Mouse (Mus musculus): ENCODE measurements around the gene Borcs5. TPM values are rescaled to one million over a fixed set of nuclear protein-coding genes. Genes with fewer than 3 reads are reported as not detected.

Borcs5 gene
- polyA plus RNA-seq, 1 experiment from 2014 or later = 51.3 TPM

DNA sequence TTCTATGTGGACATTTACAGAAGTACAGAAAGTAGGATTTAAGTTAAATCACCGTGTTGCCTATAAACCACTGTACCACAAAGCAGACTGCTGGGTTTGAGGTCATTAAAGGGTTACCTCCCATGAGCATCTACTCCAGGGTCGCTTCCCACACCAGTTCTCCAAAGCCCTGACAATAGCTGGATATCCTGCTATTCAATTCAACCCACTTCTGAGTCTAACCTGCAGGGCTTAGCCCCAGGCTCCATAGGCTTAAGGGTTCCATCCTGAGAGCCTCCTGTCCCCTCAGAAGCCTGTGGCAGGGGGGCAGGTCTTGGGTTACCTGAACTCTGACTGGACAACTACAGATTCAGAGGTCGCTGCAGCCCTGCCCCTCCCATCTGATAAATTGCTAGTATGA is 19.2 kb upstream of the Borcs5 start:
- Histone ChIP-seq H3K4me3 (replicated peaks; ENCODE audit: low read depth, low read length) (no peak overlapping the region), H3K27me3 (ENCODE audit: control insufficient read depth, insufficient read depth, low read length) (no peaks in the 10 kb centered on the region), H3K9me3 (ENCODE audit: control insufficient read depth, low read length) (no peaks in the 10 kb centered on the region), H3K36me3 (ENCODE audit: control insufficient read depth, insufficient read depth, low read length) (no peaks in the 10 kb centered on the region), H3K27ac (replicated peaks; ENCODE audit: low read depth, low read length) (no peak overlapping the region), H3K9ac (replicated peaks; ENCODE audit: low read length) (no peak overlapping the region), H3K4me2 (ENCODE audit: low read length) (no peak overlapping the region), H3K4me1 (ENCODE audit: control insufficient read depth, insufficient read depth, low read length) (no peaks in the 10 kb centered on the region)
- WGBS = 69% methylated on average over 3 of the region's 3 CpGs
- DNase-seq (no peak), ATAC-seq (ENCODE audit: low FRiP score, low TSS enrichment) (no peak)

DNA sequence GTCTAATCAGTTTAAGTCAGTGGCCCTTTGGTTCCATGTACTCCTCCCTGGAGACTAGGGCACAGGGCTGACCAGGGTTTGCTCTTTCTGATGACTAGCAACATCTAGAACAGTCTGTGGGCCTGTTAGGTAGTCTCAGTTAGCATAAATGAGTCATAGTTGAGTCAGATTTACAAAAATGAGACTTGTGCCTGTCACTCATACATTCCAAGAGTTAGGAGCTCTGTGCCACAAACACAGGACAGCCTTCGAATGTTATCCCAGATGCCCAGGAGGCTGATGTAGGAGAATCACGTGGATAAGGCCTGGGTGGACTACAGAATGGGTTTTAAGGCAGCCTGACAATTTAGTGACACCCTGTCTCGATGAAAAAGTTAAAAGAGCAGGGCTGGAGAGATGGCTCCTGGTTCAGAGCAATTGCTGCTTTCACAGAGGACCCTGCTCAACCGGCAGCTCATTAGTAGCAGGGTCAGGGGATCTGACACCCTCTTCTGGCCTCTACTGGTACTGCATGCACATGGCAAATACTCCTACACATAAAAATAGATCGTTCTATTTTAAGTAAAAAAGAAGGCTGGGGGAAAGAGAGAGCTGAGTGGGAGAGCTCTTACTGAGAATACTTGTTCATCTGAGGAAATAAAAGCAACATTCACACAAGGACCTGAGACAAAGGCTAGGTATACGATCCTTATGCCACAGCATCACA is 18.3 kb upstream of the Borcs5 start:
- no peak for DNase-seq

DNA sequence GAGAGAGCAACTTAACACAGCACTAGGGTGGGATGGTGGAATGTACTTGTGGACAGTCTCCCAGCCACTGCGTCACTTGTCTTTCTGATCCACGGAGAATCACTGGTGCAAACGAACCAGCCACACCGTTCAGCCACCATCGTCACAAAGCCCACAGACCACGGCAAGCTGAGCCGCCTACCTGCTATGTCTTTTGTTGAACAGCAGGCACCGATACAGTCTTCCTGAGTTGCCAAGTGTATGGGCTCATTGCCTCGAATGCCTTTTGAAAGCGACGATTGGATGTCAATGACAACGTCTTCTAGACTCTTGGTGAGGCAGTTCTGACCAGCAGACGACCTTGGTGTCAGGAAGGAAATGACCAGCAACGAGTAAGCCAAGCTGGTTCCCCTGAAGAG is 17.8 kb upstream of the Borcs5 start:
- no peak overlapping the region for H3K4me3 ChIP-seq (replicated peaks; ENCODE audit: low read depth, low read length)

More for the DNA sequence above, 18.3 kb upstream of the Borcs5 start:
- ATAC-seq (ENCODE audit: low FRiP score, low TSS enrichment) = no peak
- Histone ChIP-seq H3K9me3 (ENCODE audit: control insufficient read depth, low read length) (no peaks in the 10 kb centered on the region), H3K4me2 (ENCODE audit: low read length) (no peak overlapping the region), H3K9ac (replicated peaks; ENCODE audit: low read length) (no peak overlapping the region), H3K4me1 (ENCODE audit: control insufficient read depth, insufficient read depth, low read length) (no peaks in the 10 kb centered on the region), H3K27ac (replicated peaks; ENCODE audit: low read depth, low read length) (no peak overlapping the region), H3K4me3 (replicated peaks; ENCODE audit: low read depth, low read length) (no peak overlapping the region), H3K27me3 (ENCODE audit: control insufficient read depth, insufficient read depth, low read length) (no peaks in the 10 kb centered on the region), H3K36me3 (ENCODE audit: control insufficient read depth, insufficient read depth, low read length) (no peaks in the 10 kb centered on the region)
- WGBS = 70% methylated on average over 6 of the region's 6 CpGs

DNA sequence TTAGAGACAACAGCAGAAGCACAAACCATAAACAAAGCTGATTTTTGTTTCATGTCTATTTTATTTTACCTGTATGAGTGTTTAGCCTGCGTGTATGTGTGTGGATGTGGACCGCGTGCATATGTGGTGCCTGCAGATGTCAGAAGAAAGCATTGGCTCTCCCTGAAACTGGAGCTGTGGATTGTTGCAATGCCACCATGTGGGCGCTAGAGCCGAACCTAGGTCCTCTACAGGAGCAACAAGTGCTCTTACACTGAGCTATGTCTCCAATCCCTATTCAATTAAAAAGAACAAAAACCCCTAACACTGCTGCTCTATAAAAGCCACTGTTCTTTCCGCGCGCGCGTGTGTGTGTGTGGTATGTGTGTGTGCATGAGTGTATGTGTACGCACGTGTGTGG is 13.9 kb upstream of the Borcs5 start:
- Histone ChIP-seq H3K27me3 (ENCODE audit: control insufficient read depth, insufficient read depth, low read length) (no peaks in the 10 kb centered on the region), H3K36me3 (ENCODE audit: control insufficient read depth, insufficient read depth, low read length) (no peaks in the 10 kb centered on the region), H3K9ac (replicated peaks; ENCODE audit: low read length) (no peak overlapping the region), H3K4me3 (replicated peaks; ENCODE audit: low read depth, low read length) (no peak overlapping the region), H3K4me2 (ENCODE audit: low read length) (no peak overlapping the region), H3K4me1 (ENCODE audit: control insufficient read depth, insufficient read depth, low read length) (no peaks in the 10 kb centered on the region), H3K27ac (replicated peaks; ENCODE audit: low read depth, low read length) (no peak overlapping the region), H3K9me3 (ENCODE audit: control insufficient read depth, low read length) (no peaks in the 10 kb centered on the region)
- 65% methylated on average over 12 of the region's 12 CpGs for WGBS
- no peak for DNase-seq
- no peak for ATAC-seq (ENCODE audit: low FRiP score, low TSS enrichment)

More for the DNA sequence above, 17.8 kb upstream of the Borcs5 start:
- Histone ChIP-seq H3K27ac (replicated peaks; ENCODE audit: low read depth, low read length) (no peak overlapping the region), H3K36me3 (ENCODE audit: control insufficient read depth, insufficient read depth, low read length) (no peaks in the 10 kb centered on the region), H3K9me3 (ENCODE audit: control insufficient read depth, low read length) (no peaks in the 10 kb centered on the region), H3K27me3 (ENCODE audit: control insufficient read depth, insufficient read depth, low read length) (no peaks in the 10 kb centered on the region), H3K9ac (replicated peaks; ENCODE audit: low read length) (no peak overlapping the region), H3K4me2 (ENCODE audit: low read length) (no peak overlapping the region), H3K4me1 (ENCODE audit: control insufficient read depth, insufficient read depth, low read length) (no peaks in the 10 kb centered on the region)
- DNase-seq (no peak), ATAC-seq (ENCODE audit: low FRiP score, low TSS enrichment) (no peak)
- WGBS = 80% methylated on average over 14 of the region's 14 CpGs

DNA sequence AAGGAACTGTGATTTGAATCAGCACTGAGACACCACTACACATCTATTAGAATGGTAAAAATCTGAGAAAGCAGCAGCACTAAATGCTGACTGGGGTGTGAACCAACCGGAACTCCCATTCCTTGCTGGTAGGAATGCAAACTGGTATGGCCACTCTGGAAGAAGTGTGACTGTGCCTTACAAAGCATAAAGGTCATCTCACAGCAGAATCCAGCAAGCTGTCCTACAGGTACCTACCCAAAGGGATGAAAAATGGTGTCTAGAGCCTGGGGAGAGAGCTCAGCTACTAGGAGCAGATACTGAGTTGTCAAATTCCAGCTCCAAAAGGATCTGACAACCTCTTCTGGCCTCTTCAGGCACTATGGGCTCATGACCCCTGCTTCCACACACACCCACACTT is 12.7 kb upstream of the Borcs5 start:
- Histone ChIP-seq H3K4me3 (replicated peaks; ENCODE audit: low read depth, low read length) (no peak overlapping the region), H3K9ac (replicated peaks; ENCODE audit: low read length) (no peak overlapping the region), H3K4me1 (ENCODE audit: control insufficient read depth, insufficient read depth, low read length) (no peaks in the 10 kb centered on the region), H3K36me3 (ENCODE audit: control insufficient read depth, insufficient read depth, low read length) (no peaks in the 10 kb centered on the region), H3K27ac (replicated peaks; ENCODE audit: low read depth, low read length) (no peak overlapping the region), H3K9me3 (ENCODE audit: control insufficient read depth, low read length) (no peaks in the 10 kb centered on the region), H3K4me2 (ENCODE audit: low read length) (no peak overlapping the region), H3K27me3 (ENCODE audit: control insufficient read depth, insufficient read depth, low read length) (peaks cover 3% of the 10 kb centered on the region; the same call in 1 of the 2 replicates)
- WGBS = 98% methylated on average over 1 of the region's 1 CpGs
- DNase-seq = no peak
- ATAC-seq (ENCODE audit: low FRiP score, low TSS enrichment) = no peak

- ATAC-seq (ENCODE audit: low FRiP score, low TSS enrichment) (no peak), DNase-seq (no peak)
- peaks cover 7% of the 10 kb centered on the region; the same call in 1 of the 2 replicates for H3K4me1 ChIP-seq (ENCODE audit: control insufficient read depth, insufficient read depth, low read length)
- no peak overlapping the region for H3K9ac ChIP-seq (replicated peaks; ENCODE audit: low read length)
- H3K36me3 ChIP-seq (ENCODE audit: control insufficient read depth, insufficient read depth, low read length) = no peaks in the 10 kb centered on the region
- H3K4me2 ChIP-seq (ENCODE audit: low read length) = no peak overlapping the region
- no peak overlapping the region for H3K4me3 ChIP-seq (replicated peaks; ENCODE audit: low read depth, low read length)
- H3K9me3 ChIP-seq (ENCODE audit: control insufficient read depth, low read length) = no peaks in the 10 kb centered on the region
- H3K27ac ChIP-seq (replicated peaks; ENCODE audit: low read depth, low read length) = no peak overlapping the region
- H3K27me3 ChIP-seq (ENCODE audit: control insufficient read depth, insufficient read depth, low read length) = peaks cover 18% of the 10 kb centered on the region
- WGBS = 77% methylated on average over 9 of the region's 9 CpGs
Observed at GRCm38 (mm10) chr6:134630447-134630846, 8.9 kb upstream of the Borcs5 start.

- Histone ChIP-seq H3K4me2 (ENCODE audit: low read length) (peak within 1 kb of the TSS; percentile 81), H3K9ac (replicated peaks; ENCODE audit: low read length) (peak within 1 kb of the TSS; percentile 59), H3K9me3 (ENCODE audit: control insufficient read depth, low read length) (no peaks in the 10 kb centered on the region), H3K36me3 (ENCODE audit: control insufficient read depth, insufficient read depth, low read length) (no peaks in the 10 kb centered on the region), H3K27ac (replicated peaks; ENCODE audit: low read depth, low read length) (no peak within 1 kb of the TSS), H3K4me1 (ENCODE audit: control insufficient read depth, insufficient read depth, low read length) (peaks cover 7% of the 10 kb centered on the region; the same call in 1 of the 2 replicates), H3K4me3 (replicated peaks; ENCODE audit: low read depth, low read length) (peak within 1 kb of the TSS; percentile 42), H3K27me3 (ENCODE audit: control insufficient read depth, insufficient read depth, low read length) (peaks cover 18% of the 10 kb centered on the region)
- 1% methylated on average over 46 of the region's 46 CpGs for WGBS
- DNase-seq (peak; percentile 59), ATAC-seq (ENCODE audit: low FRiP score, low TSS enrichment) (no peak)
Observed at GRCm38 (mm10) chr6:134631947-134632687, 7.2 kb upstream of the Borcs5 start, which contains the start of gene Mansc1. TSS of gene Mansc1 (minus strand) at chr6:134632488.

- Histone ChIP-seq H3K4me2 (ENCODE audit: low read length) (peak overlapping the region; percentile 81), H3K9ac (replicated peaks; ENCODE audit: low read length) (peak overlapping the region; percentile 59; the same call in 1 of the 2 replicates), H3K36me3 (ENCODE audit: control insufficient read depth, insufficient read depth, low read length) (no peaks in the 10 kb centered on the region), H3K9me3 (ENCODE audit: control insufficient read depth, low read length) (no peaks in the 10 kb centered on the region), H3K4me1 (ENCODE audit: control insufficient read depth, insufficient read depth, low read length) (peaks cover 7% of the 10 kb centered on the region; the same call in 1 of the 2 replicates), H3K27me3 (ENCODE audit: control insufficient read depth, insufficient read depth, low read length) (peaks cover 18% of the 10 kb centered on the region), H3K27ac (replicated peaks; ENCODE audit: low read depth, low read length) (no peak overlapping the region), H3K4me3 (replicated peaks; ENCODE audit: low read depth, low read length) (peak overlapping the region; percentile 42)
- 45% methylated on average over 5 of the region's 5 CpGs for WGBS
- DNase-seq (no peak), ATAC-seq (ENCODE audit: low FRiP score, low TSS enrichment) (no peak)
Observed at GRCm38 (mm10) chr6:134632756-134633155, 6.6 kb upstream of the Borcs5 start.
